Mouse (Mus musculus) CH12F3 (cell line): ENCODE measurements around the gene Fgfr2.

Source experiments
- in situ Hi-C: fragments of 300-500 bp; cut with MboI; formaldehyde crosslinking; loops from 2 replicates; pipeline ENCODE4 v1.14.3; 2020; ENCODE audit warnings: low sequenced_read_pairs

Fgfr2 gene

GRCm38 (mm10) chr7:132600926-132601325, 522.2 kb downstream of the Fgfr2 start:
- in situ Hi-C loops = no loop called here

- in situ Hi-C loops = no loop called here
These were observed 523.1 kb downstream of the Fgfr2 start for GRCm38 (mm10) chr7:132600026-132600425.

- in situ Hi-C loops = no loop called here
These were observed 523.8 kb downstream of the Fgfr2 start, which contains the start of gene Nkx1-2 for GRCm38 (mm10) chr7:132599071-132599975. Gene Nkx1-2 (minus strand): TSS chr7:132599637.

GRCm38 (mm10) chr7:132597251-132598041, 525.7 kb downstream of the Fgfr2 start:
- in situ Hi-C loops = no loop called here

- in situ Hi-C loops = no loop called here
These were observed 526.4 kb downstream of the Fgfr2 start for GRCm38 (mm10) chr7:132596557-132597250.

- in situ Hi-C loops = no loop called here
These were observed 527.4 kb downstream of the Fgfr2 start for GRCm38 (mm10) chr7:132595787-132596186.

- in situ Hi-C loops = no loop called here
These were observed 528.8 kb downstream of the Fgfr2 start for GRCm38 (mm10) chr7:132594325-132594724.

- in situ Hi-C loops = no loop called here
These were observed 529.4 kb downstream of the Fgfr2 start for GRCm38 (mm10) chr7:132593762-132594161.

- in situ Hi-C loops = no loop called here
These were observed 533.5 kb downstream of the Fgfr2 start for GRCm38 (mm10) chr7:132589610-132590009.

GRCm38 (mm10) chr7:132587167-132587566, 536.0 kb downstream of the Fgfr2 start:
- in situ Hi-C loops = no loop called here

- in situ Hi-C loops = no loop called here
These were observed 537.3 kb downstream of the Fgfr2 start for GRCm38 (mm10) chr7:132585695-132586491.

- in situ Hi-C loops = no loop called here
These were observed 541.7 kb downstream of the Fgfr2 start for GRCm38 (mm10) chr7:132581441-132581840.

GRCm38 (mm10) chr7:132580511-132580910, 542.6 kb downstream of the Fgfr2 start:
- in situ Hi-C loops = no loop called here

GRCm38 (mm10) chr7:132576891-132577290, 546.3 kb downstream of the Fgfr2 start:
- in situ Hi-C loops = no loop called here

GRCm38 (mm10) chr7:132576116-132576650, 547.0 kb downstream of the Fgfr2 start, which contains the start of gene Oat:
Gene Oat (minus strand): TSS chr7:132576398.
- in situ Hi-C loops = no loop called here

- in situ Hi-C loops = no loop called here
These were observed 547.5 kb downstream of the Fgfr2 start for GRCm38 (mm10) chr7:132575623-132576022.

- in situ Hi-C loops = no loop called here
These were observed 548.5 kb downstream of the Fgfr2 start for GRCm38 (mm10) chr7:132574646-132575045.

GRCm38 (mm10) chr7:132573205-132573604, 549.9 kb downstream of the Fgfr2 start:
- in situ Hi-C loops = no loop called here

GRCm38 (mm10) chr7:132572738-132573137, 550.4 kb downstream of the Fgfr2 start:
- in situ Hi-C loops = no loop called here

- in situ Hi-C loops = no loop called here
These were observed 551.7 kb downstream of the Fgfr2 start for GRCm38 (mm10) chr7:132571481-132571880.
